Mouse (Mus musculus): ENCODE data around the gene Pknox1. TPM values are rescaled to one million over a fixed set of nuclear protein-coding genes. Genes with fewer than 3 reads are reported as not detected.

The Pknox1 gene
- polyA plus RNA-seq, 1 experiment from 2014 or later, result 9.5 TPM

- Histone ChIP-seq H3K4me1 (replicated peaks; ENCODE audit: control insufficient read depth, insufficient read depth) (no peaks in the 10 kb centered on the region), H3K9ac (ENCODE audit: low read length) (no peak overlapping the region), H3K4me2 (replicated peaks; ENCODE audit: low read depth) (no peak overlapping the region), H3K27ac (replicated peaks) (no peak overlapping the region), H3K36me3 (ENCODE audit: control insufficient read depth, insufficient read depth, low read length) (peaks cover 3% of the 10 kb centered on the region), H3K27me3 (ENCODE audit: control insufficient read depth, insufficient read depth, low read length) (no peaks in the 10 kb centered on the region), H3K4me3 (ENCODE audit: low read depth, low read length) (no peak overlapping the region), H3K9me3 (ENCODE audit: control insufficient read depth, low read length) (no peaks in the 10 kb centered on the region)
- TF ChIP-seq EP300 (optimal IDR thresholded peaks at IDR 0.05) (no peak), CTCF (IDR thresholded peaks at IDR 0.05; ENCODE audit: low read depth) (no peak)
- DNase-seq (ENCODE audit: low spot score) (no peak), ATAC-seq (ENCODE audit: low FRiP score, low TSS enrichment) (no peak)
- WGBS, result 75% methylated on average over 3 of the region's 3 CpGs
Measured at GRCm38 (mm10) chr17:31609895-31610294, 45.4 kb downstream of the Pknox1 start.

DNA sequence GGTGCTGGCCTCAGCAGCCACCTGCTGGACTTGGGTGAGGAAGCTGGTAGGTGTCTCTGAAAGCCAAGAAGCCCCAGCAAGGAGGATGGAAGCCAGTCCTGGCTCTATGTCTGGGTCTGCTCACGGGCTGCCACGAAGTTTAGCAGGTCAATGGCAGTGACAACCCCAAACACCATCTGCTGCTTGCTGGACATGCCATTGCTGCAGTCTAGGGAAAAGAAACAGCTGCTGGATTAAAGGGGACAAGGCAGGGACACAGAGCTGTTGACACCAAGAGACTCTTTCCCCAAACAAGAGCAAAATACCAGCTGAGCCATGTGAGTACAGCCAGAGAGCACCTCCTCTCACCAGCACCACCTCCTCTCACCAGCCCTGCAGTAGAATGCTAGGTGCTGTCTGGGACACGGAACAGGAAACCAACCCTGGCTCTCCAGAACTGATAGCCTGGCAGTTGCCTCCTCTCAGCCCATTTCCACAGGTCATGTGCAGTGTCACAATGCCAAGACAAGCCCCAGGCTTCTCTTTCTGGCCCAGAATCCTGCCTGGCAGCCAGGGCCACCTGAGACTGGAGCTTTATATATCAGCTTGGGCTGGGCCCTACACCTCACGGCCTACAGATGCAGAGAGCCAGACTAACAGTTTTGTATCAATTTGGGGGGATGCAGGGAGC lies 48.7 kb downstream of the Pknox1 start:
- no peak overlapping the region for H3K4me2 ChIP-seq (replicated peaks; ENCODE audit: low read depth)
- H3K4me3 ChIP-seq (ENCODE audit: low read depth, low read length), result no peak overlapping the region
- no peak for TF ChIP-seq EP300 (optimal IDR thresholded peaks at IDR 0.05)
- TF ChIP-seq CTCF (IDR thresholded peaks at IDR 0.05; ENCODE audit: low read depth), result no peak
- no peak overlapping the region for H3K27ac ChIP-seq (replicated peaks)
- no peak overlapping the region for H3K9ac ChIP-seq (ENCODE audit: low read length)
- no peaks in the 10 kb centered on the region for H3K36me3 ChIP-seq (ENCODE audit: control insufficient read depth, insufficient read depth, low read length)
- DNase-seq (ENCODE audit: low spot score) (no peak), ATAC-seq (ENCODE audit: low FRiP score, low TSS enrichment) (no peak)
- H3K4me1 ChIP-seq (replicated peaks; ENCODE audit: control insufficient read depth, insufficient read depth), result no peaks in the 10 kb centered on the region
- no peaks in the 10 kb centered on the region for H3K27me3 ChIP-seq (ENCODE audit: control insufficient read depth, insufficient read depth, low read length)
- no peaks in the 10 kb centered on the region for H3K9me3 ChIP-seq (ENCODE audit: control insufficient read depth, low read length)
- WGBS, result 60% methylated on average over 4 of the region's 4 CpGs

- TF ChIP-seq EP300 (optimal IDR thresholded peaks at IDR 0.05) (no peak), CTCF (IDR thresholded peaks at IDR 0.05; ENCODE audit: low read depth) (no peak)
- Histone ChIP-seq H3K4me2 (replicated peaks; ENCODE audit: low read depth) (no peak overlapping the region), H3K9ac (ENCODE audit: low read length) (no peak overlapping the region), H3K4me3 (ENCODE audit: low read depth, low read length) (no peak overlapping the region), H3K27ac (replicated peaks) (no peak overlapping the region), H3K27me3 (ENCODE audit: control insufficient read depth, insufficient read depth, low read length) (no peaks in the 10 kb centered on the region), H3K36me3 (ENCODE audit: control insufficient read depth, insufficient read depth, low read length) (no peaks in the 10 kb centered on the region), H3K4me1 (replicated peaks; ENCODE audit: control insufficient read depth, insufficient read depth) (no peaks in the 10 kb centered on the region), H3K9me3 (ENCODE audit: control insufficient read depth, low read length) (no peaks in the 10 kb centered on the region)
- WGBS, result 78% methylated on average over 4 of the region's 4 CpGs
- DNase-seq (ENCODE audit: low spot score), result no peak
- no peak; the same call in 1 of the 2 replicates for ATAC-seq (ENCODE audit: low FRiP score, low TSS enrichment)
Measured at GRCm38 (mm10) chr17:31623101-31623500, 58.6 kb downstream of the Pknox1 start.

GRCm38 (mm10) chr17:31627961-31628360 lies 63.4 kb downstream of the Pknox1 start:
- no peak for ATAC-seq (ENCODE audit: low FRiP score, low TSS enrichment)

DNA sequence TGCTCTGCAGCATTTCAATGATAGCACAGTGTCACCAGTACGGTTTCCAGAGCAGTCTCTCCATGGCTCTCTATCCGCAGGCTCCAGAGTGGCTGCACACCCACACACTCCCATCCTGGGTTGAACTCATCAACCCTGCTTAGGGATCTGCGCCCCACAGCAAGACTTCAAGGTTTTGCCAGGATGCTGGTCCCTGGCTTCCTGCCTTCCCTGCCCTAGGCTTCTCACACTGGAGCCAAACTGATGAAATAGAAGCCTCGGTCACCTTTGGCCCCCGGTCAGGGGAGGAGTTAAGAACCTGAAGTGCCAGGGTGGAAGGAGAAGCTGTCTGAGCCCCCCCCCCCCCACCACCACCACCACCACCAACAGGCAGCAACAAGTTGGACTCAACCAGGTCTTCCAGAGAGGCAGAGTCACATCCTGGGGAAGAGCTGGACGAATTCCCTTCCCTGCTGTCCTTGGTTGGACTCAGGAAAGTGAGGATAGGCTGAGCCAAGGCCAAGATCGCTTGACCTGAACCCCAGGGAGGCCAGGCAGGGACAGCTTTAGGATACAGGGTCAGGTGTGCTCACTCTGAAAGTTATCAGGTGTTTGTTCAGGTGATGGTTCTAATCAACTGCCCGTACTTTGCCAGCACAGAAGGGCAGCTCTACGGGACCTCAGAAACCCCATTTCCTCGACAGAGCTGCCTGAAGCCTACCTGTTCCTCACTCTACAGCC lies 66.7 kb downstream of the Pknox1 start:
- WGBS, result 66% methylated on average over 10 of the region's 10 CpGs
- Histone ChIP-seq H3K27ac (replicated peaks) (no peak overlapping the region), H3K4me2 (replicated peaks; ENCODE audit: low read depth) (no peak overlapping the region), H3K4me1 (replicated peaks; ENCODE audit: control insufficient read depth, insufficient read depth) (no peaks in the 10 kb centered on the region), H3K27me3 (ENCODE audit: control insufficient read depth, insufficient read depth, low read length) (no peaks in the 10 kb centered on the region), H3K9me3 (ENCODE audit: control insufficient read depth, low read length) (0 out of 2 replicates have a peak, but pooled peaks cover 2% of the 10 kb centered on the region), H3K4me3 (ENCODE audit: low read depth, low read length) (no peak overlapping the region), H3K9ac (ENCODE audit: low read length) (no peak overlapping the region), H3K36me3 (ENCODE audit: control insufficient read depth, insufficient read depth, low read length) (no peaks in the 10 kb centered on the region)
- TF ChIP-seq CTCF (IDR thresholded peaks at IDR 0.05; ENCODE audit: low read depth) (no peak), EP300 (optimal IDR thresholded peaks at IDR 0.05) (no peak)
- ATAC-seq (ENCODE audit: low FRiP score, low TSS enrichment), result no peak
- no peak for DNase-seq (ENCODE audit: low spot score)

More at GRCm38 (mm10) chr17:31627961-31628360, 63.4 kb downstream of the Pknox1 start:
- H3K36me3 ChIP-seq (ENCODE audit: control insufficient read depth, insufficient read depth, low read length), result no peaks in the 10 kb centered on the region
- no peak overlapping the region for H3K4me2 ChIP-seq (replicated peaks; ENCODE audit: low read depth)
- 0 out of 2 replicates have a peak, but pooled peaks cover 2% of the 10 kb centered on the region for H3K9me3 ChIP-seq (ENCODE audit: control insufficient read depth, low read length)
- no peaks in the 10 kb centered on the region for H3K4me1 ChIP-seq (replicated peaks; ENCODE audit: control insufficient read depth, insufficient read depth)
- no peak for DNase-seq (ENCODE audit: low spot score)
- H3K4me3 ChIP-seq (ENCODE audit: low read depth, low read length), result no peak overlapping the region
- WGBS, result 94% methylated on average over 2 of the region's 2 CpGs
- H3K27me3 ChIP-seq (ENCODE audit: control insufficient read depth, insufficient read depth, low read length), result no peaks in the 10 kb centered on the region
- H3K27ac ChIP-seq (replicated peaks), result no peak overlapping the region
- H3K9ac ChIP-seq (ENCODE audit: low read length), result no peak overlapping the region
- no peak for TF ChIP-seq EP300 (optimal IDR thresholded peaks at IDR 0.05)
- no peak for TF ChIP-seq CTCF (IDR thresholded peaks at IDR 0.05; ENCODE audit: low read depth)

- H3K9me3 ChIP-seq (ENCODE audit: control insufficient read depth, low read length), result 0 out of 2 replicates have a peak, but pooled peaks cover 2% of the 10 kb centered on the region
- 48% methylated on average over 6 of the region's 6 CpGs for WGBS
- no peak for ATAC-seq (ENCODE audit: low FRiP score, low TSS enrichment)
- H3K4me1 ChIP-seq (replicated peaks; ENCODE audit: control insufficient read depth, insufficient read depth), result peaks cover 6% of the 10 kb centered on the region; the same call in 1 of the 2 replicates
- TF ChIP-seq EP300 (optimal IDR thresholded peaks at IDR 0.05) (no peak), CTCF (IDR thresholded peaks at IDR 0.05; ENCODE audit: low read depth) (no peak)
- H3K4me3 ChIP-seq (ENCODE audit: low read depth, low read length), result no peak overlapping the region
- no peak overlapping the region for H3K4me2 ChIP-seq (replicated peaks; ENCODE audit: low read depth)
- H3K27me3 ChIP-seq (ENCODE audit: control insufficient read depth, insufficient read depth, low read length), result no peaks in the 10 kb centered on the region
- no peak overlapping the region for H3K27ac ChIP-seq (replicated peaks)
- no peaks in the 10 kb centered on the region for H3K36me3 ChIP-seq (ENCODE audit: control insufficient read depth, insufficient read depth, low read length)
- H3K9ac ChIP-seq (ENCODE audit: low read length), result no peak overlapping the region
- no peak for DNase-seq (ENCODE audit: low spot score)
Measured at GRCm38 (mm10) chr17:31633007-31633406, 68.5 kb downstream of the Pknox1 start.

Data from stomach, postnatal 0 days (tissue).